Mouse (Mus musculus) lung, adult 2 months (tissue): ENCODE data around the gene Foxp1.

Experiments
- CTCF ChIP-seq: fragments of 200-500 bp; IDR thresholded peaks from 2 replicates; pipeline ENCODE4 v1.5.1; 2011; ENCODE audit warnings: mild to moderate bottlenecking, low read length, control low read depth; ENCODE audit not compliant: insufficient read depth
- POLR2A ChIP-seq: fragments of 200-500 bp; IDR thresholded peaks from 2 replicates; pipeline ENCODE4 v1.6.1; 2011; ENCODE audit warnings: low read depth, mild to moderate bottlenecking, control low read depth, low read length, borderline replicate concordance; ENCODE audit errors: extremely low read depth

- TF ChIP-seq POLR2A (no peak), CTCF (no peak)
Observed at GRCm38 (mm10) chr6:99302662-99303435, 219.7 kb downstream of the Foxp1 start.
